Mouse (Mus musculus): ENCODE data around the gene Gng7. TPM values are rescaled to one million over a fixed set of nuclear protein-coding genes. Genes with fewer than 3 reads are reported as not detected.
"Not testable (repeated sequence)": the region's sequence is repeated elsewhere in the genome, so short reads cannot be mapped to it uniquely, and the experiment has no call there.

The Gng7 gene
- total RNA-seq, 1 experiment from 2014 or later, result 7.8 TPM

GRCm38 (mm10) chr10:80994621-80995020 is 20.1 kb downstream of the Gng7 start:
- no peak for DNase-seq

DNA sequence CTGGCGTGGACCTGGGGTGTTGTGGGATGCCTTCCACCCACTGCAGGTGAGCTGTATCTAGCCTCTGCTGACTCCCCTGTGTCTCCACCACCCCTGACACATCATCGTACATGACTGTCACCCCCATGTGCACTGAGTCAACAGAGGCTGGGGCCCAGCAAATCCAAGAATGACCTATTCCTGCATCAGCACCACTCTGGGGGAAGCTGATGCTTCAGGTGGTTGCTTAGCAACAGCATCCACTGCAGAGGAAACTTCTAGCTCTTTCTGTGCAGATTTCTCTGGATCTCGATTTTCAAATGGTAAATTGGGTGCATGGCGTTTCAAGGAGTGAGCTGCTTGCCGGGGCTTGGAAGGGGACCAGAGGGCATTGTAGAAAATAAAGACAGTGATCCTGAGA is 21.5 kb downstream of the Gng7 start:
- DNase-seq, result no peak

- no peak for DNase-seq
These were observed 22.8 kb downstream of the Gng7 start for GRCm38 (mm10) chr10:80991945-80992344.

DNA sequence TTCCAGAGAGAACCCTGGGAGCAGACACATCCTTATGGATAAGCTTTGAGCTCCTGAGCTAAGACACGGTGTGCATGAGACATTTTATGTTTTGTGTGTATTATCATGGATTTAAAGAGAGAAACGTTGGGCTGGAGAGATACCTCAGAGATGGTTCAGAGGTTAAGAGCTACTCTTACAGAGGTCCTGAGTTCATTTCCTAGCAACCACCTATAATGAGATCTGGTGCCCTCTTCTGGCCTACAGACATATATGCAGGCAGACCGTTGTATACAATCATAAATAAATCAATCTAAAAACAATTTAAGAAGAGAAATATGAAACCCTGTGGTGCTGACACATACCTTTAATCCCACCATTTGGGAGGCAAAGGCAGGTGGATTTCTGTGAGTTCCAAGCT is 23.7 kb downstream of the Gng7 start:
- DNase-seq, result no peak

DNA sequence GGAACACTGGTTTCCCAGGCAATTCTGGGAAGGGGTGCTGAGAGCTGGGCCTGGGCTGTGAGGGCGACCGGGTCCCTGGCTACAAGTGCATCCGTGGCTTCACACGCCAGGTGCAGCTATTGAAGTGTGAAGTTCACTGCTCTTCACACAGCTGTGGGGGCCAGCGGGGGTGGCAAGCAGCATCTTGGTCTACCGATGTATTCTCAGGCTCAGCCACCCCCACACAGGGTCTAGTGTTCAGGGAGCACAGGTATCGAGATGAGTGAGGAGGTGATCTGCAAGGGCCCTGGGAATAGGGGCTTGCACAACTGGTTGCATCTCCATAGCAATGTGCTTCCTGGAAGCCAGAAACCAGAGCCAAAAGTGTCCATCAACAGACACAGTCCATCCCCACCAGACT is 24.3 kb downstream of the Gng7 start:
- no peak for DNase-seq

GRCm38 (mm10) chr10:80989854-80990253 is 24.9 kb downstream of the Gng7 start:
- DNase-seq, result not testable (repeated sequence)

DNA sequence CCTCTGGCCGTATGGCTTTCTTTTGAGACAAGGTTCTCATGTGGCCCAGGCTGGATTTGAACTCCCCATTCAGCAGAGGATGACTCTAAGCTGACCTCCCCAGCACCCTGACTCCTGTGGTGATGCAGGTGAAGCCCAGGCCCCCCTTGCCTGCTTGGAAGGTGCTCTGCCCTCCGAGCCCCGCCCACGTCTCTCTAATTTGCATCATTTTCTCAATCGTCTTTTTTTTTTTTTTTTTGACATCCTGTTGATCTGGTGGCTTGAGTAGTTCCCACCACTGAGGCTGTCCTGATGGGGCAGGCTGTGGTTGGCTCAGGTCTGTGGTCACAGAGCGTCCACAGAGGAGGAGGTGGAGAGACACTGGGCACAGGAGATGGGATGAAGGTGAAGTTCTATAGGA is 25.3 kb downstream of the Gng7 start:
- no peak for DNase-seq

DNA sequence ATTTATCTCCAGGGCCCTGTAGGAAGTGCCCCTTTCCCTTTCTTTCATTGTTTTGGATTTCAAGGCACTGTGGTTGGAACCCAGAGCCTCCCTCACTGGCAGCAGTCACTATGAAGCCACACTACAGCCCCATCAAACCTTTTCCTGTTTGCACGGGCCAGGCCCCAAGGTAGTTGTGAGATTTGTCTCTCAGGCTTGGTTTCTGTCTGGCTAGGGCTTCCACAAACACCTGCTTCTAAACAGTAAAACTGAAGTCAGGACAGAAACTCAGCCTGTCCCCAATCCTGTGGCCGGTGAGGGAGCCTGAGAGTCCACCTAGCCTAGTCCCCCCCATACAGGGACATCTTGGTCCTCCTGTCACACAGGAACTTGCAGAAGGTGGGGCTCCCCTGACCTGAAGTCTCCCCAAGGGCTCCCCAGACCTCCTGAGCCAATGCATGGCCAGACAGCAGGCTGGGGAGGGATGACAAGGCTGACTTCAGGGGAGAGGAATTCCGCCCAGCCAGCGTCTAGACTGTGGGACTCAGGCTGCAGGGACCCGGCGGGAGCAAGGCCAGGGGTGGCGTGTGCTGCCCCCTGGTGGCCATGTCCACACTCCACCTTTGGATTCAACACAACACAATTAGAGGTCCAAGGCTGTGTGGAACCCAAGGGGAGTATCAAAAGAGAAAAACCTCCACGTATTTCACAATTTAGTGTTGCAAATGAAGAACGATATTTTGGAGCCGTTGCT is 26.9 kb downstream of the Gng7 start:
- DNase-seq, result peak; percentile 90

DNA sequence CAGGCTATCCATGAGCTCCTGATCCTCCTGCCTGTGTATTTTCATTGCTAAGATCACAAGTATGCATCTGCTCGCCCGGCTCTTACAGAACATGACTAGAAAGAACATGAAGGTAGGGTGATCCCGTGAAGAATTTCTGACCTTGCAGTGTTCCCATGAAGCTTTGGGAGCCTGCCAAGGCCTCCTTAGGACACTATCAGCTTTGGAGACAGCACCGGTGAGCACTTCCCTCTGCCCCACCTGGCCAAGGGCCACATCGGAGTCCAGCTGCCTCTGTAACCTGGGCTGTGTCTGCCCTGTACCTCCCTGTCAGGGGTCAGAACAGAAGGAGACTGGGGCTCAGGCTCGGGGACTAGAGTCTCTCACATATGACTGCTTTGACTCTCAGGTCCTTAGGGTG is 28.0 kb downstream of the Gng7 start:
- DNase-seq, result peak; percentile 59

- no peak for DNase-seq
These were observed 28.6 kb downstream of the Gng7 start for GRCm38 (mm10) chr10:80985970-80986701.

- DNase-seq, result peak; percentile 68
These were observed 29.3 kb downstream of the Gng7 start for GRCm38 (mm10) chr10:80985241-80985969.

- DNase-seq, result no peak
These were observed 30.5 kb downstream of the Gng7 start for GRCm38 (mm10) chr10:80984223-80984622.

DNA sequence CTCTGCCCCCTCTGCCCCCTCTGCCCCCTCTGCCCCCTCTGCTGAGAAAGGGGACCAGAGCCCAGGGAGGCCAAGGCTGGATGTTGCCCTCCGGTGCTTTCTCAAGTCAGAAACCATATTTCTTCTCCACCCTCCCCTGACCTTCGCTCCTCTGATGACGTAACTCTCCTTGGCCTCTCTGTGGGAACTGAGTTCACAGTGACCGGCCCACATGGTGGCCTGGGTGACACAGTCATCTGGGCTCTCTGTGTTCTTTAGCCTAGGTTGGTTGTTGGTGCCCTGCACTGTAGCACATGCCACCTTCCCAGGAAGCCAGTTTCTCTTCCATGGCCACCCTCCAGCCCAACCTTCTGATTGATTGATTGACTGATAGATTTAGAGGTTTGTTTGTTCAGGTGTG is 32.4 kb downstream of the Gng7 start:
- peak; percentile 55 for DNase-seq

DNA sequence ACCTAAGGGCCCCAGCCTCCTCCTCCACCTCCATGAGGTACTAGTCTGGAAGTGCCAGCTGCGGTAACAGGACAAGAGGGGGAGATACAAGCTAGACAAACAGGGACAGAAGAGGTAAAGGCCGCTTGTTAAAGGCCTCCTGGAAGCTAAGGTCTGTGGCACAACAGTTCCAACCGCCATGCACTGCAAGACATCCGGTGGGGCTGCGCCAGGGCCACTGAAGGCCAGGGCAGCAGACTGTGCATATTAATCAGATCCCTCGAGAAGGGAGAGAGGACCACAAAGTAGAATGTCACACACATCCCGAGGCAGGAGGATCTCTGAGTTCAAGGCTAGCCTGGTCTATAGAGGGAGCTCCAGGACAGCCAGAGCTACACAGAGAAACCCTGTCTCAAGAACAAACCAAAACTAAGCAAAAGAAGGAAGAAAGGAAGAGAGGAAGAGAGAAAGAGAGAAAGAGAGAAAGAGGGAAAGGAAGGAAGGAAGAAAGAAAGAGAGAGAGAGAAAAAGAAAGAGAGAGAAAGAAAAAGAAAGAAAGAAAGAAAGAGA is 33.1 kb downstream of the Gng7 start:
- no peak for DNase-seq

DNA sequence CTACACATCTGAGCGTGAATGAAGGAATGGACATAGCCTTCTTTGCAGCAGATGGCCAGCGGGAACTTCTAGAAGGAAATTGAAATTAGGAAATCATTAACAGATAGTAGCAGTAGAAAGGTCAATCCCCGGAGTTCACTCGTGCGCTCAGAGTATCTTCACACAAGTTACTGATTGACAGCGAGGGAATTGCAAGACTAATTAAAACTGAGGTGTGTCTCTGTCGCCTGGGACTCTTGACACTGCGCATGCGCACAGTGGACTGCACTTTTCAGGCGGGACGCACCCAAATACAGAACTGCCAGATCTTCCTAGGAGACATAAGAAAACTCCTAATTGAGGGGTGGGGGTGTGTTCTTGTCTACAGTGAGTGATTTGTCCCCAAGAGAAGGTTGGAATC is 39.3 kb downstream of the Gng7 start:
- no peak for DNase-seq

GRCm38 (mm10) chr10:80973722-80974121 is 41.0 kb downstream of the Gng7 start:
- no peak for DNase-seq

DNA sequence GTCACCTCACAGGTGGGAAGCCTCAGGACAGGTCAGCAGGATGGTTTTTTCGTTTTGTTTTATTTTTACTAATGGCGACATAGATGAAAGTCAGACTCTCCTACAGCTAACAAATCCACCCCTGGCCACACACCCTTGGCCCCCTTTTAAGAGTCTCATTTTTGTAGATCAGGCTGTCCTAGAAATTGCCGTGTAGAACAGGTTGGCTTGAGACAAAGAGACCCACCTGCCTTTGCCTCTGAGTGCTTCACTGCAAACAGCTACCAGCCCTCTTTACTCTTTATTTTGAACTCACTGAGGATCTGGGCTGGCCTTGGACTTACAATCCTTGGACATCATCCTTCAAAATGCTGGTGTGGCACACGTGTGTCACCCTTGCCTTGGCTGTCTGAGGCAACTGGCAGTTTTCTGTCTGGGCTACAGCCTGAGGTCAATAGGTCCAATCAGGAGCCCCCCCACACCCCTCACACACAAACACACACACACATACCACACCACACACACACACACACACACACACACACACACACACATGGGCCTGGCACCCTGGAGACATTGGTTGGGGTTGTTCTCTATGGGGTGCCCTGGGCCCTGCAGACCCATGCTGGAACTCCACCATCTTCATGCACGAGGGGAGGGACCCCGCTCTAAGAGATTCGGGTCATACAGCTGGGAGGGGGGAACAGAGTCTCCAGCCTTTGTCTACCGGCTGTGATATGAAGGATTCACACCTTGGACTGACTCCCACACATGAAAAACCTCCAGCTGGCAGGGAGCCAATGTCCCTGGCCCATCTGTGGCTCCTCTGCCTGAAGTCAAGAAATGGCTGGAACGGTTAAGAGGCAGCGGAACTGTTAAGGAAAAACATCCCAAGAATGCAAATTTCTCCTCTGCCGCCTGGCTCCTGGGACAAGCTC is 42.4 kb downstream of the Gng7 start:
- peak; percentile 76 for DNase-seq

- peak; percentile 56 for DNase-seq
These were observed 43.2 kb downstream of the Gng7 start for GRCm38 (mm10) chr10:80971533-80971932.

- no peak for DNase-seq
These were observed 44.6 kb downstream of the Gng7 start for GRCm38 (mm10) chr10:80970159-80970558.

GRCm38 (mm10) chr10:80969298-80969697 is 45.4 kb downstream of the Gng7 start:
- DNase-seq, result no peak

- DNase-seq, result no peak
These were observed 46.6 kb downstream of the Gng7 start for GRCm38 (mm10) chr10:80968106-80968505.
